Mouse (Mus musculus) cortical plate, adult 2 months (tissue): ENCODE results near the gene Omp. TPM values are rescaled to one million over a fixed set of nuclear protein-coding genes. Genes with fewer than 3 reads are reported as not detected.

ENCODE experiments used
- H3K27ac ChIP-seq: fragments of 200-500 bp; 2 replicates; pipeline ENCODE4 v1.5.1; 2012; ENCODE audit warnings: low read length, control low read depth, inconsistent platforms; ENCODE audit not compliant: insufficient read depth
- H3K4me1 ChIP-seq: fragments of 200-500 bp; 2 replicates; pipeline ENCODE4 v1.6.1; 2011; ENCODE audit warnings: low read length; ENCODE audit not compliant: control insufficient read depth, insufficient read depth
- H3K4me3 ChIP-seq: fragments of 200-500 bp; 2 replicates; pipeline ENCODE4 v1.5.1; 2011; ENCODE audit warnings: mild to moderate bottlenecking, low read length, control low read depth; ENCODE audit not compliant: insufficient read depth
- CTCF ChIP-seq: fragments of 200-500 bp; IDR thresholded peaks from 2 replicates; pipeline ENCODE4 v1.5.1; 2011; ENCODE audit warnings: mild to moderate bottlenecking, control low read depth, low read length; ENCODE audit not compliant: insufficient read depth; ENCODE audit errors: extremely low read depth
- POLR2A ChIP-seq: fragments of 200-500 bp; IDR thresholded peaks from 2 replicates; pipeline ENCODE4 v1.6.1; 2011; ENCODE audit warnings: mild to moderate bottlenecking, low read length, control low read depth; ENCODE audit not compliant: insufficient read depth; ENCODE audit errors: extremely low read depth
- polyA plus RNA-seq: library from polyadenylated mRNA; depleted of rRNA; stranded (reverse); fragments of >200 nt; gene quantifications from 2 replicates; pipeline ENCODE4 v1.2.3, GENCODE M21; 2012

Omp gene
- polyA plus RNA-seq, 1 experiment = 0.33 TPM

DNA sequence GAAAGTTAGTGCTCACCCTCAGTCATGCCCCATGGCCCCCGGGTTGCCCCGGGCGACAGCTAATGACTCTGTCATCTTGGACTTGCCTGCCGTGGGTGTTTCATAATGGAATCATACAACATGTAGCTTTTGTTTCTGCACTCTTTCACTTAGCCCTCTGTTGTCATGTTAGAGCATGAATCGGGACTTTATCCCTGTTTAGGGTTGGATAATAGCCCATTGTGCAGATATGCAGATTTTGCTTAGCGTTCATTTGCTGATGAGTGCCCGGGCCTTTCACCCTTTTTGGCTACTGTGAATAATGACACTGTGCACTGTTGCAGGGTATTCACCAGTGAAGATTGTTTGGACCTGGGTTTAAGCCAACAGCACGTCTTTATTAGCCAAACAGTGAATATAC is 41.3 kb upstream of the Omp start:
- no peak for TF ChIP-seq CTCF
- TF ChIP-seq POLR2A = no peak
- Histone ChIP-seq H3K4me3 (no peak overlapping the region), H3K27ac (peak overlapping the region; percentile 61; the same call in 1 of the 2 replicates), H3K4me1 (peaks cover 3% of the 10 kb centered on the region; the same call in 1 of the 2 replicates)

DNA sequence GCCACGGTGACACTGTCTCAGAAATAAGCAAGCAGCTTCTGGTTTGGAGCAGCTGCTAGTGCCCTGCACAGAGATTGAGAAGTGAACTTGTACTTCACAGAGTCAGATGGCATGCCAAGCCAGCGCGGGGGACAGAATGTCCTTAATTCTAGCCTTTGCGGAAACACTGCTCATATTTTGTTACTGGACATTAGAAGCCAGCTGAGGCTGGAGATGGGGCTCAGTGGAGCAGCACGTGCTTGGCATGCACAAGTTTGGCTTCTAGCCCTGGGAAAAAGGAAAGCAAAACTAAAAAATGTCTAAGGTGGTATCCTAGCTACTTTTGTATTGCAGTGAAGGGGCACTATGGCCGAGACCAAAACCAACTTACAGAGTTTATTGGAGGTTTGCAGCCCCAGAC is 40.0 kb upstream of the Omp start:
- no peak for TF ChIP-seq CTCF
- no peak for TF ChIP-seq POLR2A
- H3K4me3 ChIP-seq = no peak overlapping the region
- peaks cover 3% of the 10 kb centered on the region; the same call in 1 of the 2 replicates for H3K4me1 ChIP-seq
- H3K27ac ChIP-seq = peak overlapping the region; percentile 72; the same call in 1 of the 2 replicates

DNA sequence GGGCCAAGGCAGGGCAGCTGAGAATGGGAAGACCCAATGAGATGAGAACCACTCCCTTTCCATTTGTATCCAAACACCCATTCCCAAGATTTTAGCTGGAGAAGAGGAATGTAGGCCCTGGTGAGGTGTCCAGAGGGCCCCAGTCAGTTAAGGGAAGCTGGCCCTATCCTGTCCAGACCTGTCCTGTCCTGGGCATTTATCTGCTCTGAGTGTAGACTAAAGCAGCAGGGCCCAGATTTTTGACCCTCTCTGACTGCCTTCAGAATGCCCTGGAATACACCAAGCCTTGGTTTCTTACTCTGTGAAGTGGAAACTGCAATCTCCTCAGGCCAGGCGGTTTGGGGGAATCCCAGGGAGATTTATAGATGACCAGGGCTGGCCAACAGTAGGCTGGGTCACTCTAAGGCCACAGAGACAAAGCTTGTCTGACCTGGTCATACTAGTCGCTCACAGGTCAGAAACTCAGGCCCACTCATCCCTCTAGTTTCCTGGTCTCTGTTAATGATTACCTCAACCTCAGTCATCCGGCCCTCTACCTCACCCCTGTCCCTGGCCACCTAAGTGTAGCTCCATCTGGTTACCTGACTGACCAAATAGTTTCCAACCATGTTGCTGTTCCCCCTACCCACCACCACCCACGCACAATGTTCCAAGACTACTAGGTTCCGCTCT is 33.4 kb upstream of the Omp start:
- H3K27ac ChIP-seq = peak overlapping the region; percentile 63
- H3K4me1 ChIP-seq = no peaks in the 10 kb centered on the region
- H3K4me3 ChIP-seq = peak overlapping the region; percentile 93
- no peak for TF ChIP-seq CTCF
- TF ChIP-seq POLR2A = no peak

DNA sequence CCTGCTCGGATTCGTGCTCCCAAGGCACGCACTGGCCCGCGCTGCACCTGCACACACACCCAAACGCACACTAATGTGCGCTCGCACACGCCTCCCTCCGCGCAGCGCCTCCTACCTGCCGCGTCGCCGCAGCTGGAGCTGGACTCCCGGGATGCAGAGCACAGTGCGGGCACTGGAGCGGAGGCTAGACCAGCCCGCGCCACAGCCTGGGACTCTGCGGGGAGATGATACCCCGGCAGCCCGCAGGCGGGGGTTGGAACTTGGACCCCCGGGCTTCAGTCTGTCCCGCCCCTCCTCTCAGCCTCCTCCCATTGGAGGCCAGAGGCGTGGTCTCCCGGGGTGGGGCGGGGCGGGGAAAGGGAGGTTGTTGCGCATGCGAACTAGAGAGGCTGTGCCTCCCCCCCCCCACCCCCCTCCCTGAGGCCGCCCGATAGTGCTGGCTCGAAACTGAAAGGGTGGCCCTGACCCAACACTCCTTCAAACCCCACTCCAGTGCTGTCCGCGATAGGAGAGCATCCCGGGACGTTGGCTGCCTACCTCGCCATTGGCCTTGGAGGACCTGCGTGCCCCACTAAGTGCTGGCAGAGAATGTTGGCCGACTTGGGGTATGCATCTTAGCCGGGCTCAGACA is 32.7 kb upstream of the Omp start, which contains the start of gene Capn5:
Gene Capn5, minus strand, starts transcription at position 346 of the 631 bp plus-strand sequence.
- TF ChIP-seq POLR2A = peak; percentile 63; the same call in 1 of the 2 replicates
- TF ChIP-seq CTCF = peak; percentile 32
- peak within 1 kb of the TSS; percentile 63 for H3K27ac ChIP-seq
- H3K4me1 ChIP-seq = no peaks in the 10 kb centered on the region
- peak within 1 kb of the TSS; percentile 93 for H3K4me3 ChIP-seq

DNA sequence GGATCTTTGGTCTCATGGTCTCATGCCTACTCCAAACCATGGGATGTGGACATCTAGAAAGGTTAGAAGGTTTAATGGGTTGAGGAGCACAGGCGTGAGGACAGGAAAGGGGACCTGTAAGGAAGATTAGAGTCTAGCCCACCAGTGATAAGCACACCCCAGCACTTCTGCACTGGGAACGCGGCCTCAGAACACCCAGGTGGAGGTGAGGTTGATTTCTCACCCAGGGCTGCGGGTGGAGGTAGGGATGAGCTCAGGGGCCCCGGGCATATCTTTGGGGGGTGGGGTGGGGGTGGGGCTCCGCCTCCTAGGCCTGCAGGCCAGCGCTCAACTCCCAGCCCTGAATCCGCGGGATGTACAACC is 32.2 kb upstream of the Omp start:
- H3K27ac ChIP-seq = peak overlapping the region; percentile 47
- no peaks in the 10 kb centered on the region for H3K4me1 ChIP-seq
- no peak for TF ChIP-seq POLR2A
- no peak for TF ChIP-seq CTCF
- peak overlapping the region; percentile 93 for H3K4me3 ChIP-seq

DNA sequence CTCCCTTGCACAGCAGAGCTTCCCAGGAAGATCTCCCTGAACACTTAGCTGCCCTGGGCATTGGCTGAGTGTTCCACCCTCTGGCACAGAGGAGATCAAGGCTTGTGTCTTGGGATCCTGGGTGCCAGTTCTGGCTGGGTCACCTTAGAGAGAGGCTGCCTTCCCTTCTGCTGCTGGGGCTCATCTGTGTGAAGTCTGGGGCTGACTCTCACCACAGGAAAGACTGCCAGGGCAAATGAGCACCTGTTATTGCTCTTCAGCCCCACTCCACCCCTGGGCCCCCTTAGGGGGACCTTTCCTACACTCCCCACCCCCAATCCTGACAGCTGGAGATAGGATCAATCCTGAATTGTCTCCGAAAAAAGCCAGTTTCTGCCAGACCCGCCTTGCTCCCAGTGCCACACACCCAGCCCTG is 31.8 kb upstream of the Omp start:
- H3K27ac ChIP-seq = no peak overlapping the region
- no peaks in the 10 kb centered on the region for H3K4me1 ChIP-seq
- TF ChIP-seq POLR2A = no peak
- TF ChIP-seq CTCF = no peak
- peak overlapping the region; percentile 93; the same call in 1 of the 2 replicates for H3K4me3 ChIP-seq

DNA sequence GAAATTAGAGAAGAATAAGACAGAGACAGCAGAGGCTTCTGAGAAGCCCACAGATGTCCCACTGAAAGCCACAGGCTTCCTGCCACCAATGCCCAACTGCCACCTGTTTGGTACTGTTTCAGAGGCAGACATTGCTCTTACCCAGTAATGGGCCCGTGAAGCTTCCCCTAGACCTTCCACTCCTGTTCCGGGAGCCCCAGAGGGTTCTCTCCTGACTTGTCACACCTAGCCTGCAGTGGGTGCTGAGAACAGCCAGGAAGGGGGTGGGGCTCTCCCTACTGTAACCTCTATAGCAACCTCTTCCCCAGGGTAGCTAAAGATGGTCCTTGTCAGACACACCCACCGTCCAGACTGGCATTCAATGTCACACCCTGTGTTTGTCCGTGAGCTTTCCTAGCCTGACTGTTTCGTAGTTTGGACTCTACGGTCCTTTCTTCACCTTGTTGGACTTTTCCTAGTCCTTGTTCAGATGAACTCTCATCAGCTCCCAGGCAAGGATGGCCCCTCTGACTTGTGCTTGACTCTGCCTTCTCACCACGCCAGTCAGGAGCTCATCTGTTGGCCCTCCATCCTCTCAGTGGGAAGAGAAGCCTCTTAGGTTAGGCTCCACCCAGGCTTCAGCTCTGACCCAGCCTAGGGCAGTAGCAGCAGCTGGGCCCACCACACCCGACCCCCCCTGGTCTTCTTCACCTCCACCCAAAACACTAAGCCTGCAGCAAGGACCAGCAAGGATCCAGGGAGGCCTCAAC is 31.2 kb upstream of the Omp start:
- TF ChIP-seq POLR2A (no peak), CTCF (no peak)
- Histone ChIP-seq H3K4me1 (no peaks in the 10 kb centered on the region), H3K4me3 (peak overlapping the region; percentile 93; the same call in 1 of the 2 replicates), H3K27ac (no peak overlapping the region)

DNA sequence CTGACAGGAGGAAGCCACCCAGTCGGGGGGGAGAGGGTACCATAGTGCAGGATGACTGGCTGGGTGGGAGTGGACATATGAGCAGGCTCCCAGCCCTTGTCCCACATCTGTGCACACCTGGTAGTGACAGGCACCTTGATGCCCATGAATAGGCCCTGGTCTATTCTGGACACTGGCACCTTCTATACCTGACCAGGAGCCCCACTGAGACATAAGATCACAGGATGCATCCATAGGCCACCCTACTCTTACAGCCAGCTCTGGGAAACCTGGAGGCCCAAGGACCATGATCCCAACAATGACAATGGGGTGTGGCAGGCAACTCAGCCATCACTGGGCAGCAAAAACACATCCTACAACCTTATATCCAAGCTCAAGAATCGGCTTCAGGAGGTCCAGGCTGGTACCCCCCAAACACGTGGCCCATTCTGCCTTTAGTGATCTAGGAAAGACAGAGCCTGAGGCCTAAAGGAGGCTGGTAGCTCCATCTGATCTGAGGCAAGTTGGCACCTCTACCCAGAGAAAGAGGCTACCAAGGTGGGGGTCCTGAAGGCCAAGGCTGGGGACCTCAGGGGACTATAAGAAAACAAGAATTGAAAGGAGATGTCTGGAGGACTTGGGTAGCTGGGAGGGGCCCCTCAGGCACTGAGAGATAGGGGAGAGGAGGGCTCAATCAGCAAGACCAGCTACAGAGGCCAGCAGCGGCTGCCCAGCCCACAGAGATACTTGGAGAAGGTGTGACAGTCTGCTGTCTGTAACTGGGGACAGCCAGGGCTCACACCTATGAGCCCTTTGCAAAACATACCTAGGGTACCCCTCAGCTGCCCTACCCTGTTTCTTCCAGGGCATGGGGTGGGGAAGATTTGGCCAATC is 29.8 kb upstream of the Omp start:
- H3K4me3 ChIP-seq = no peak overlapping the region
- TF ChIP-seq CTCF = no peak
- TF ChIP-seq POLR2A = no peak
- H3K27ac ChIP-seq = no peak overlapping the region
- H3K4me1 ChIP-seq = no peaks in the 10 kb centered on the region

DNA sequence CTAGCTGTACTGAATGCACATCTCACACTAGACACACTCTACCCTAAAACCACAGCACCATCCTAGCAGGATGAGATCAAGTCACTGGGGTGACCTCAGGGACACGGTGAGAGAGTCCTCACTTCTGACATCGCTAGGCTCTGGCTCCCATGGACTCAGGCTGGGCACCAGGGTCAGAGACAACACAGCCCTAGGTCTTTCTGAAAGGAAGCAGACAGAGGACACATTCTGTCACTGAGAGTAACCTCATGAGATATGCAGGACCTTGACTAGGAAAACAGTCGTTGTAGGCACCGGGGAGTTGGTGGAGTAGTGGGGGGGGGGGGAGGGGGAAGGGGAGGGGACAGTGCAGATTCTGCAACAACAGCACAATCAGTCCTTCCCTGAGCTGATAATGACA is 28.1 kb upstream of the Omp start:
- Histone ChIP-seq H3K4me1 (no peaks in the 10 kb centered on the region), H3K27ac (no peak overlapping the region), H3K4me3 (no peak overlapping the region)
- TF ChIP-seq POLR2A (no peak), CTCF (no peak)
